Mouse (Mus musculus): ENCODE data around the gene Pde7b.

Pde7b gene

GRCm38 (mm10) chr10:20435913-20436312 is 289.0 kb downstream of the Pde7b start:
- DNase-seq (ENCODE audit: low read depth, low spot score), result no peak

GRCm38 (mm10) chr10:20431336-20431735 is 293.5 kb downstream of the Pde7b start:
- DNase-seq (ENCODE audit: low read depth, low spot score), result no peak

- no peak for DNase-seq (ENCODE audit: low read depth, low spot score)
Observed at GRCm38 (mm10) chr10:20421299-20421883, 303.5 kb downstream of the Pde7b start.

GRCm38 (mm10) chr10:20420296-20420695 is 304.6 kb downstream of the Pde7b start:
- no peak for DNase-seq (ENCODE audit: low read depth, low spot score)

- DNase-seq (ENCODE audit: low read depth, low spot score), result no peak
Observed at GRCm38 (mm10) chr10:20418856-20419219, 306.0 kb downstream of the Pde7b start.

- DNase-seq (ENCODE audit: low read depth, low spot score), result no peak
Observed at GRCm38 (mm10) chr10:20418202-20418855, 306.5 kb downstream of the Pde7b start.

- DNase-seq (ENCODE audit: low read depth, low spot score), result no peak
Observed at GRCm38 (mm10) chr10:20409181-20409580, 315.7 kb downstream of the Pde7b start.

GRCm38 (mm10) chr10:20408336-20408735 is 316.5 kb downstream of the Pde7b start:
- DNase-seq (ENCODE audit: low read depth, low spot score), result no peak

GRCm38 (mm10) chr10:20405471-20405870 is 319.4 kb downstream of the Pde7b start:
- DNase-seq (ENCODE audit: low read depth, low spot score), result no peak

GRCm38 (mm10) chr10:20402941-20403340 is 321.9 kb downstream of the Pde7b start:
- no peak for DNase-seq (ENCODE audit: low read depth, low spot score)

GRCm38 (mm10) chr10:20400406-20400805 is 324.5 kb downstream of the Pde7b start:
- no peak for DNase-seq (ENCODE audit: low read depth, low spot score)

- DNase-seq (ENCODE audit: low read depth, low spot score), result no peak
Observed at GRCm38 (mm10) chr10:20398641-20399390, 326.1 kb downstream of the Pde7b start.

- DNase-seq (ENCODE audit: low read depth, low spot score), result no peak
Observed at GRCm38 (mm10) chr10:20398224-20398623, 326.7 kb downstream of the Pde7b start.

GRCm38 (mm10) chr10:20395778-20396177 is 329.1 kb downstream of the Pde7b start:
- DNase-seq (ENCODE audit: low read depth, low spot score), result no peak

- no peak for DNase-seq (ENCODE audit: low read depth, low spot score)
Observed at GRCm38 (mm10) chr10:20394815-20395214, 330.1 kb downstream of the Pde7b start.

- DNase-seq (ENCODE audit: low read depth, low spot score), result no peak
Observed at GRCm38 (mm10) chr10:20390568-20390967, 334.3 kb downstream of the Pde7b start.

GRCm38 (mm10) chr10:20382807-20383419 is 342.0 kb downstream of the Pde7b start:
- no peak for DNase-seq (ENCODE audit: low read depth, low spot score)

GRCm38 (mm10) chr10:20381352-20381751 is 343.5 kb downstream of the Pde7b start:
- DNase-seq (ENCODE audit: low read depth, low spot score), result no peak

- DNase-seq (ENCODE audit: low read depth, low spot score), result no peak
Observed at GRCm38 (mm10) chr10:20380798-20381197, 344.1 kb downstream of the Pde7b start.

- DNase-seq (ENCODE audit: low read depth, low spot score), result no peak
Observed at GRCm38 (mm10) chr10:20379071-20379735, 345.7 kb downstream of the Pde7b start.

- DNase-seq (ENCODE audit: low read depth, low spot score), result no peak
Observed at GRCm38 (mm10) chr10:20377621-20378020, 347.3 kb downstream of the Pde7b start.

- no peak for DNase-seq (ENCODE audit: low read depth, low spot score)
Observed at GRCm38 (mm10) chr10:20372046-20372445, 352.8 kb downstream of the Pde7b start.

Data from retina, adult 2 months (tissue).